Mouse (Mus musculus) lung, postnatal 0 days (tissue): ENCODE data around the gene Nmnat3. TPM values are rescaled to one million over a fixed set of nuclear protein-coding genes. Genes with fewer than 3 reads are reported as not detected.

Source experiments
- ATAC-seq: fragments of 200-750 bp; cut with Nextera tagmentation; 2 replicates; pipeline ENCODE4 v1.8.0; 2017; ENCODE audit warnings: moderate library complexity
- DNase-seq: peaks from one replicate; pipeline ENCODE4 v3.0.0-alpha.2; 2016; ENCODE audit warnings: low spot score
- H3K27ac ChIP-seq: fragments of 300-500 bp; sonication (generic); 2 replicates; pipeline ENCODE4 v1.5.1; 2014; ENCODE audit warnings: antibody characterized with exemption, mild to moderate bottlenecking, low read length, mixed read lengths
- H3K27me3 ChIP-seq: fragments of 300-500 bp; sonication (generic); replicated peaks from 2 replicates; pipeline ENCODE4 v1.6.1; 2014; ENCODE audit warnings: low read length, mixed read lengths; ENCODE audit not compliant: insufficient read depth
- H3K36me3 ChIP-seq: fragments of 300-500 bp; sonication (generic); 2 replicates; pipeline ENCODE4 v1.6.1; 2014; ENCODE audit warnings: low read length, mixed read lengths; ENCODE audit not compliant: insufficient read depth
- H3K4me1 ChIP-seq: fragments of 300-500 bp; sonication (generic); 2 replicates; pipeline ENCODE4 v1.6.1; 2014; ENCODE audit warnings: antibody characterized with exemption, low read depth, low read length, mixed read lengths; ENCODE audit not compliant: insufficient read depth
- H3K4me2 ChIP-seq: fragments of 300-500 bp; sonication (generic); replicated peaks from 2 replicates; pipeline ENCODE4 v1.6.1; 2014; ENCODE audit warnings: low read depth, mild to moderate bottlenecking, low read length, moderate library complexity, mixed read lengths
- H3K4me3 ChIP-seq: fragments of 300-500 bp; sonication (generic); 2 replicates; pipeline ENCODE4 v1.5.1; 2014; ENCODE audit warnings: low read depth, low read length
- H3K9ac ChIP-seq: fragments of 300-500 bp; sonication (generic); replicated peaks from 2 replicates; pipeline ENCODE4 v1.6.1; 2014; ENCODE audit warnings: low read depth, mild to moderate bottlenecking
- H3K9me3 ChIP-seq: fragments of 300-500 bp; sonication (generic); 2 replicates; pipeline ENCODE4 v1.6.1; 2016; ENCODE audit warnings: low read length, mixed read lengths
- CTCF ChIP-seq: IDR thresholded peaks from 2 replicates; pipeline ENCODE4 v1.5.1; 2016; ENCODE audit warnings: antibody characterized with exemption, mild to moderate bottlenecking
- EP300 ChIP-seq: IDR thresholded peaks from 2 replicates; pipeline ENCODE4 v1.6.1; 2016; ENCODE audit warnings: antibody characterized with exemption, mild to moderate bottlenecking, control low read depth
- WGBS: fragments of 180-500 bp; shearing (Covaris S2); extraction: QIAGEN DNeasy Blood & Tissue Kit; methylation state at CpG from one replicate; pipeline ENCODE4 v1.1.7; 2014; 5-methylcytosine and 5-hydroxymethylcytosine counted together
- polyA plus RNA-seq: library from polyadenylated mRNA; unstranded; fragments of >200 nt; fragmentation: Nextera tagmentation; extraction: Ambion mirVana; gene quantifications from 2 replicates; pipeline ENCODE4 v1.2.1, GENCODE M21; 2015

The Nmnat3 gene
- polyA plus RNA-seq, 1 experiment from 2014 or later, result 6.4 TPM

- DNase-seq (no peak), ATAC-seq (no peak)
- H3K9me3 ChIP-seq, result no peaks in the 10 kb centered on the region
- H3K4me2 ChIP-seq, result no peak overlapping the region
- H3K4me3 ChIP-seq, result no peak overlapping the region
- H3K36me3 ChIP-seq, result no peaks in the 10 kb centered on the region
- H3K27ac ChIP-seq, result peak overlapping the region; percentile 64
- no peak for TF ChIP-seq CTCF
- TF ChIP-seq EP300, result no peak
- H3K27me3 ChIP-seq, result no peaks in the 10 kb centered on the region
- H3K4me1 ChIP-seq, result peaks cover 13% of the 10 kb centered on the region
- H3K9ac ChIP-seq, result no peak overlapping the region
- WGBS, result 34% methylated on average over 4 of the region's 4 CpGs
These were observed 140.8 kb downstream of the Nmnat3 start for GRCm38 (mm10) chr9:98427906-98428517.

DNA sequence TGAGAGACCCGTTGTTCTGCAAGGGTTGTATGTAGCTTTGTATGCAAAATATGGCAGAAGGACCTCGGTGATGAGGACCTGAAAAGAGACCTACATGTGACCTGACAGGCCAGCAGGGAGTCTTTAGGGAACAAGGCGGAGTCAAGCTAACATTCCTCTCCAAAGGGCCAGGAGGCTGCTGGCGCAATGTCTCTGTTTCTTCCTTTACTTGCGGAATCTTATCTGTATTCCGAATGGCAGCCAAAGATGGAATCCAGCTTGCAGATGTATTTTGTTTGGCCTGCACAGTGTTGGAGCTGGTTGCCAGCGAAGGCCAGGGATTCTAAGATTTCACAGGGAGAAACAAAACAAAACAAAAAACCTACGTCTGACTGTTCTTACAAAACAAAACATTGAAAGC, 141.5 kb downstream of the Nmnat3 start:
- 46% methylated on average over 8 of the region's 8 CpGs for WGBS
- TF ChIP-seq CTCF (no peak), EP300 (peak; percentile 59)
- peak overlapping the region; percentile 72 for H3K27ac ChIP-seq
- no peaks in the 10 kb centered on the region for H3K36me3 ChIP-seq
- no peaks in the 10 kb centered on the region for H3K9me3 ChIP-seq
- peaks cover 13% of the 10 kb centered on the region for H3K4me1 ChIP-seq
- no peak overlapping the region for H3K9ac ChIP-seq
- H3K4me3 ChIP-seq, result no peak overlapping the region
- peak; percentile 89 for DNase-seq
- ATAC-seq, result peak; percentile 65
- H3K27me3 ChIP-seq, result no peaks in the 10 kb centered on the region
- H3K4me2 ChIP-seq, result 0 out of 2 replicates have a peak overlapping the region, but pooled peaks have one; percentile 6

- Histone ChIP-seq H3K4me3 (no peak overlapping the region), H3K4me1 (peaks cover 13% of the 10 kb centered on the region), H3K9me3 (no peaks in the 10 kb centered on the region), H3K27me3 (no peaks in the 10 kb centered on the region), H3K4me2 (0 out of 2 replicates have a peak overlapping the region, but pooled peaks have one; percentile 6), H3K9ac (no peak overlapping the region), H3K36me3 (no peaks in the 10 kb centered on the region), H3K27ac (peak overlapping the region; percentile 72)
- TF ChIP-seq CTCF, result no peak
- TF ChIP-seq EP300, result no peak
- DNase-seq, result peak; percentile 73
- 17% methylated on average over 7 of the region's 7 CpGs for WGBS
- peak; percentile 52 for ATAC-seq
These were observed 142.6 kb downstream of the Nmnat3 start for GRCm38 (mm10) chr9:98429806-98430205.

DNA sequence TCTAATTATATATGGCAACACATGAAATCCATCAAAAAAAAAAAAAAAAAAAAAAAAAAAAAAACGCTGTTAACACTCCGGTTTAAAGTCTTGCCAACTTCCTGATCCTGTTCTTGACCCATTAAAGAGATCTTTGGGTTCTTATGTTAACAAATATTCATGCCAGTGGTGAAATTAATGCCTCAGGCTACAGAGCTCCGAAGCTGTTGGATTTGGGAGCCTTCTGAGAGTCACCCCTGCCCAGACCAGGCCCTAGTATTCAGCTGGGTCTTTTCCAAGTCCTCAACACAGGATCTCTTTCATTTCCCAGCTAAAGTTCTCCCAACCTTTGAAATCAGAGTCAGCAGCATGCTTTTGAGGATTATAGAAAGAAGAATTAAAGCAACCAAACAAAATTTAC, 143.3 kb downstream of the Nmnat3 start:
- no peaks in the 10 kb centered on the region for H3K27me3 ChIP-seq
- peak; percentile 48 for DNase-seq
- H3K4me2 ChIP-seq, result no peak overlapping the region
- peak overlapping the region; percentile 38 for H3K27ac ChIP-seq
- H3K4me1 ChIP-seq, result peaks cover 10% of the 10 kb centered on the region
- H3K36me3 ChIP-seq, result no peaks in the 10 kb centered on the region
- TF ChIP-seq CTCF (no peak), EP300 (no peak)
- WGBS, result 10% methylated on average over 3 of the region's 3 CpGs
- H3K9ac ChIP-seq, result no peak overlapping the region
- no peak overlapping the region for H3K4me3 ChIP-seq
- ATAC-seq, result no peak
- no peaks in the 10 kb centered on the region for H3K9me3 ChIP-seq

DNA sequence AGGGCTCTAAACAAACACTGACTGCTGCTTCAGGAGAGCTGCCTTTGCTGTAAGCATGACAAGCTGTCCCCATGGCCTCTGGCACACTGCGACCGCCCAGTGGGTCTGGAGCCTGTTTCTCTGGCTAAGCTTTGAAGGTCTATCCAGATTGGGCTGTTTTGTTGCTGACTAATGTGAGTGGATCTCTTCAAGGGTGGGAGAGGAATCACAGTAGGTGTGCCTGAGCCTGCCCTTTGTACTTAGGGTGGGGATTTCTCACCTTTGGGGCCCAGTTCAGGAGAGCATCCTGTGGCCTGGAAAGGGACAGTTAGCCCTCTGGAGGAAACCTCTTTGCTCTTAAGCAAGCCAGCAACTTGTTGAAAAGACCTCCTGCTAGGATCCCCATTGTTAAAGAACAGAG, 145.8 kb downstream of the Nmnat3 start:
- Histone ChIP-seq H3K27ac (no peak overlapping the region), H3K4me3 (no peak overlapping the region), H3K36me3 (no peaks in the 10 kb centered on the region), H3K4me1 (peaks cover 10% of the 10 kb centered on the region; the same call in 1 of the 2 replicates), H3K27me3 (no peaks in the 10 kb centered on the region), H3K4me2 (no peak overlapping the region), H3K9me3 (no peaks in the 10 kb centered on the region), H3K9ac (no peak overlapping the region)
- WGBS, result 79% methylated on average over 2 of the region's 2 CpGs
- no peak for TF ChIP-seq EP300
- TF ChIP-seq CTCF, result no peak
- DNase-seq (no peak), ATAC-seq (no peak)

GRCm38 (mm10) chr9:98433956-98434588, 146.8 kb downstream of the Nmnat3 start:
- no peak overlapping the region for H3K27ac ChIP-seq
- WGBS, result 27% methylated on average over 4 of the region's 4 CpGs
- ATAC-seq, result no peak
- H3K27me3 ChIP-seq, result no peaks in the 10 kb centered on the region
- H3K9ac ChIP-seq, result no peak overlapping the region
- no peaks in the 10 kb centered on the region for H3K36me3 ChIP-seq
- H3K4me3 ChIP-seq, result no peak overlapping the region
- TF ChIP-seq EP300 (no peak), CTCF (no peak)
- H3K4me2 ChIP-seq, result no peak overlapping the region
- no peak for DNase-seq
- no peaks in the 10 kb centered on the region for H3K9me3 ChIP-seq
- H3K4me1 ChIP-seq, result peaks cover 10% of the 10 kb centered on the region; the same call in 1 of the 2 replicates
